Mouse (Mus musculus) cerebellum, postnatal 25 days (tissue): Measurements from ENCODE around the gene Fnbp1.
A peak's percentile ranks its signal among the peaks of the same experiment; 100 is the strongest.

Experiments used
- DNase-seq, 2 experiments: peaks; one replicate each; pipeline ENCODE4 v3.0.0; 2021; ENCODE audit warnings: mixed read lengths in 2 of 2

The Fnbp1 gene

DNA sequence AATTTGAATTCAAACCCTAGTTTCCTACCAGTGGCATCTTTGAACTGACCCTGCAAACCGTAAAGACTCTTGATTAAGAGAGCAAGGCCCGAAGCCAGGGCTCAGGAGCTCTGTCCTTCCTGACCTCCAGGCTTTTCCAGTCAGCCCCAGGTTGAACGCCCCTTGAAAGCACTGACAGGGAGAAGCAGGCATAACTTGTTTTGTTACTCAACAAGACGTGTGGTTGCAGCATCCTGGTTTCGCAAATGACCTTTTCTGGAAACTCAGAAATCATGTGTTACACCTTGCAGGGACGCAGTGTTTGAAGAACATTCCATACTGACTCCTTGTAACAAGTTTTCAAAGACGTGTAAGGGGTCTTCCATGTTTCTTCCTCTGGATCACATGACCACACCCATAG is 5.2 kb upstream of the Fnbp1 start:
- DNase-seq, result no peak

DNA sequence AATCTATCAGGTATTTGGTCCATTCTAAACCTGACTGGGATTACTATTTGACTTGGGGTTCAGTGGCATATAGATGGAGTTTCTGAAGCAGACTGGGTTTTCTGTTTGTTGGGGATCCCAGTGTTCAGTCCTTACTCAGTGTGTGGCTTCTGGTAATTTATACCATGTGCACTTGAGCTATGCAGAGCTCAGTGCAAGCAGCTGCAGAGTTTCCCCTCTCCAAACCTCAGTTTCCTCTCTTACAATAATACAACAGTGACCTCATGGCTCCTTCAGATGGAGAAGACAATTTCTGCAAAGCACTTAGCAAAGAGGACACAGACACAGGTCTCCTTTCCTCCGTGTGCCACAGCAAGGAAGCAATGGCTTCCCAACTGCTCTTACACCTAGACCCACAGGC is 3.1 kb upstream of the Fnbp1 start:
- no peak for DNase-seq

DNA sequence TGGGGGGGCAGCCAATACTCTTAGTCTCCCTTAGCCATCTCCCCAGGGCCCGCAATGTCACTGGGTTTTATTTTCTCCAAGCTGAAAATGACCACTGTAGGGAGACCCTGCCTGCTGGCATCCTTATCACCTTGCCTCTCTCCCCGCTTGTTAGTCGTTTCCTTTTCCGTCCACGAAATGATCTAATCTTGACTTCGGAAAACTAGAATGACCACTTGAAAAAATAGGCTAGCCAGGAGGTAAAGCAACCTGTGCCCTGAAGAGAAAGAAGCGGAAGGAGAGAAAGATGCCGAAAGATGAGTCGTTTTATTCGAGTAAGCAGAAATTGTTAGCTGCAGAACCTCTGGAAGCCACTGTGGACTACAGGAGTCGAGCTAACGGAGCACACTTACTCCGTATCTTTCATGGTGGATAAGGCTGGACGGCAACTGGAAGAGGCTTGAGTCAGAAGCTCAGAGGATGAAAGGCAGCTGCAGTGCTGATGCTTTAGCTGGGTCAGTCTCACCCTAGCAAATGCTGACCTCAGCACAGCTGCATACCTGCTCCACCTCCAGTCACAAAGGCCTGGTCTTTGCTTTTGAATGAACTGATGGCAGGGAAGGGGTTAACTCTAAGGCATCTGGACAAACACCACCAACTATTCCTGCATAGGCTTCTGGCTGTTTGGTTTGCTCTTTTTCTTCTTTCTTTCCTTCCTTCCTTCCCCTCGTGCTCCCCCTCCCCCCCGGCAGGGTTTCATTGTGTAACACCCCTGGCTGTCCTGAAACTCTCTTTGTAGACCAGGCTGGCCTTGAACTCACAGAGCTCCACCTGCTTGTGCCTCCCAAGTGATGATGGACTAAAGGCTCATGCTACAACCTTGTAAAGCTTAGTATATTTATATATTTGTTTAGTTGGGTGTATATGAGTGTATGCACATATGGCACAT is 2.2 kb upstream of the Fnbp1 start:
- no peak for DNase-seq

DNA sequence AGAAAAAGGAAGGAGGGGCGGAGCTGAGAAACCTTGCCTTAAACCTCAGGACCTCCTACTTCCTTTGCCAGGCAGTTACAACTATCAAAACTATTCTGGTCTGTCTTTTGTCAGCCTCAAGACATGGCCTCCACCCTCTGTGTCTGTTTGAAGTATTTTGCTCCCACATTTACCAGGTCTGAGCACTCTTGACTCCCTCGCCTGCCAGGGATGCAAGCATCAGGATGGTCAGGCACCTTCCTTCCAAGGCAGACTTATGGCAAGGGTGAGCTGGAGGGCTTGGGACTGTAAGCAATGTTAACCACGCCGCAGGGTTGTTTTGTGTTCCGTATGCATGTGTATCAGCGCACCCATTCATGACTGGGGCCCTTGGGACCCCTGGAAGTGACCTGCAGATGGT is 1.5 kb upstream of the Fnbp1 start:
- DNase-seq, result no peak

DNA sequence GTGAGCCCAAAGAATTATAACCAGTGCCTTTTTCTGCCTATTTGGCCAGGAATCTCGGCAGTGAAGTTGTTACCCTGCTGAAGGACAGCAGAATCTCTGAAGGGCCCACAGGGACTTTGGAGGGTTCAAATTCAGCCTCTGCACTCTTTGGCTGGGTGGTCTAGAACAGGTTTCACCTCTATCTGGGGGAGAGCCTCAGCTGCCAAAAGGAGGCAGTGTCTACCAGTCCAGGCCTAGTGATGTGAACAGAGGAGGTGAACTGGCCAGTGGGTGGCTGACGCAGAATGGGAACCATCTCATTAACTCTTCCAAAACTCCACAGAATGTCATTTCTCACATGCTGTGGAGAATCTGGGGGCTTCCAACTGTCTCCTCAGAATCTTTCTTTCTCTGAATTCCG is 697 bp upstream of the Fnbp1 start:
- DNase-seq, result peak in 1 of 2 experiments; percentile 24

DNA sequence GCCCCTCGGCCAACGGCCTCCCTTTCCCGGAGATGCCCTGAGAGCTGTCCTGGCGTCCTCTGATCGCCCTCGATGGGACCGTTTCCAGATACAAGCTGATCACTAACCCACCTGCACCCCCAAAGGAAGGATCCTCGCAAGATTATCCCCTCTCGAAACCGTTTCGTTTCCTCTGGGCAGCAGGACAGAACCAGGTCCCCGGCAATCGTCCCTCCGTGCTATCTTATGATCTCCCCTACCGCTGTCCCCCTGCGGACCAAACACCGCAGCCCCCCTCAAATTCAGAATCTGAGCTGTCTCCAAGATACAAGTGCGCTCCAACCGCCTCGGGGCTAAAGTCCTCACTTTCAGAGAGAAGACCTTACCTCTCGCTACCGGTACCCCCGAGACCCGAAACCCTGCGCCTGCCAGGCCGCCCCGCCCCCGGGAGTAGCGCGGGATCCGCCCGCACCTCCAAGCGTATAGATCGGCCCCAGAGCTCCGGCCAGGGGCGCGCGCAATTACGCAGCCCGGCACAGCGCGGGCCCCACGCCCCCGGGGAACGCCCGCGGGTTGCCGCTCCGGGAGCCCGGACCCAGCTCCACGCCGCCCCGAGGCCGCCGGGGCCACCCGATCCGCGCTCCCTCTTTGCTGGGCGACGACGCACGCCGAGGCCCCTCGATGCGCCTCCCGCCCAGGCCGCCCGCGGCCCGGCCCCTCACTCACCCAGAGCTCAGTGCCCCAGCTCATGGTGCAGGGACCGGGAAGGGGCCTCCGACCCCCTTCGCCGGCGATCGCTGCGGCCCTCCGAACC is 538 bp downstream of the Fnbp1 start:
- DNase-seq, result peak; percentile 74 to 75

DNA sequence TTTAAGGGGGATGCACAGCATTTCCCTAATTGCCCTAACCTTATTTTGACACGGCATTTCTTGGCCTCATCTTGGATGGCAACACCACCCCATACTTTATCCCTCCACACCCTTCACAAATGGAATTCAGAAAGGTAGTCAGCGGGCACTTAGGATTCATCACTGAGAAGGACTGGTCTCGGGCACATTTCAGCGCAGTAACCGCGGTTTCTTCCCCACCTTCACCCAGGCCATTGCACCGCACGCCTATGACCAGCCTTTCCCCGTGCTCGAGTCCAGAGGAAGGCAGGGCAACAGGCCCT is 1.1 kb downstream of the Fnbp1 start:
- DNase-seq, result no peak

DNA sequence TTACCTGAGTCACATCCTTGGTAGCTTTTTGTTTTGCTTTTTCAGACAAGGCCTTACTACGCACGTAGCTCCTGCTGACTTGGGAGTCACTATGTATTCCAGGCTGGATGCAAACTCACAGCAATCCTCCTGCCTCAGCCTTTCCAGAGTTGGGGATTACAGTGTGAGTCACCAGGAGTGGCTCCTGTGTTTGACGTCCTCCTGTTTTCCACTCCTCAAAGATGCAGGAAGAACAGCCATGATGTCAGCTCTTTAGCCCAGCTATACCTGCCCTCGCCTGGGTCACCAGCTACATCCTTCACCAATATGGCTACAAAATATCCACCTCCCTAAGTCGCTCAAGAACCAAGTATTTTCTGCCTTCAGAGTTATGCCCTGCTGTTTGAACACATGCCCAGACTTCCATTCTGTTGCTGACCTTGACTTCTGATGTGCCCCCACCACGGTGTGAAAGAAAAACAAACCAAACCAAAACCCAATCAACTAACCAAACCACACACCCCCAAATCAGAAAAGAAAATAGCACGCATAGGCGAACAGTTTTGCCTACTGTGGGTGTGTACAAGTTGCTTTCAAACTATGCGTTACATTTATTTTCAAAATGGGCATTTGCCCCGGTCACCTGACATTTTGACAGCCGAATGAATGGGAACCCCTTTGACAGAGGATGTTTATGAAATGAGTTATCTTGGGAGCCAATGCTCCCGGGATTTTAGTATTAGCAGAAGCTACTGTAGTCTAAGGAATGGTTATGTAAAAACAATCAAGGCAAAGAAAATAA is 1.6 kb downstream of the Fnbp1 start:
- peak; percentile 26 to 47 for DNase-seq

DNA sequence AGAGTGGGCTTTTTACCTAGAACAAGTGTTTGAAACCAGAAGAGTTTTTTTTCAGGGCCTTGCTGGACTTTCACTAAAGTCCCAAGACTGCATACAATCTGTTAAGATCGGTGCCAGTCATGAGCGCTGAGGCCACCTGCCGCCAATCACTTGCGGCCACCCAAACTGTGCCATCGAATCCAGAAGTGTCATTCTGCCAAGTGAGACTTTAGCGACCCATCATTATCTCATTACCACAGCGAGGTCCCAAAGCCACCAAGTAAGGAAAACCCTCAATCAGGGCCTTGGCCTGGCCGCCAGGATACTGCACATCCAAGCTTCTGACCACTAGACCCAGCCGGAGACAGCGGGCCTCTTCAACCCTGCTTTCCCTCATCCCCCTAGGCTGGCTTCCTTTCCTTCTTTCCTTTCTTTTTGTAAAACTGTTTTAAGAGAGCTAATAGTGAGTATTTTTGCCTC is 2.6 kb downstream of the Fnbp1 start:
- DNase-seq, result peak; percentile 54 to 62

DNA sequence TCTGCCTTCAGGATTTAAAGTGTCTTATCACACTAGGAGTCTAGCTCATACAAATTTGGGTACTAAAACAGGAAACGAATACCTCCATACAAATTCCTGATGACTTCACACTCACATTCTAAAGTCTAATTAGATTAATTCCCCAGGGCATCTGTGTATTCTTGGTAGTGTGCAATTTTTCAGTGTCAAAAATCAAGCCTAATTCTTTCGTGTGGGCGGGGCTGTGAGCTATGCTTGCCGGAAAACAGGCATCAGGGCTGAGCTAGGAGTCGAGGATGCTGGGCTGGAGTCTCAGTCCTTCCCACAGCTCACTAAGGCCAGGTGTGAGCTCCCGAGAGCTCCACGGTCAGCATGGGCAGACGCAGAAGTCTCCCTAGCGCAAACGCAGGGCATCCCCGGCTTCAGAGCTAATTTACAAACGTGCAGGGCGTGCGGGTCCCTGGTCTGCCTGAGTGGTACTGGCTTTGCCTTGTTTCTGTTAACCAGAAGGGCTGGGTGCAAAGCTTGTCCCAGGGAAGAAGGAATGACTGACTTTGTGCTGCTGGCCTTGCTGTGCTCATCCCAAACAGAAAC is 4.7 kb downstream of the Fnbp1 start:
- peak; percentile 35 to 44 for DNase-seq

DNA sequence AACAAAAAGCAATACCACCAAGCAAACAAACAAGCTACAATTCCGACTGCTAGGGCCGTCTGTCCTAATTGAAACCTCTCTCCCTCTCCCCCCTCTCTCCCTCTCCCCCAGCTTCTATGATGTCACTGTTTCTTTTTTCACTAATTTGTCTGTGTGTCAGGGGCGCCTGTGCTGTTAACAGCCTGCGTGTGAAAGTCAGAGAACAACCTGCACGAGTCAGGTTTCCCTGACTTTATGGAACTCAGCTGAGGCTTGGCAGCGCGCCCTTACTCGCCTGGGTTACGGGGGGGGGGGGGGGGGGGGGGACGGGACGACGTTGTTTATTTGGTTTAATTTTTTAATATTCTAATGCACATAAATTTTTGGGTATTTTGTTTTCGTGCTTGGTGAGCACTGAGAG is 5.5 kb downstream of the Fnbp1 start:
- DNase-seq, result peak; percentile 29 to 65

DNA sequence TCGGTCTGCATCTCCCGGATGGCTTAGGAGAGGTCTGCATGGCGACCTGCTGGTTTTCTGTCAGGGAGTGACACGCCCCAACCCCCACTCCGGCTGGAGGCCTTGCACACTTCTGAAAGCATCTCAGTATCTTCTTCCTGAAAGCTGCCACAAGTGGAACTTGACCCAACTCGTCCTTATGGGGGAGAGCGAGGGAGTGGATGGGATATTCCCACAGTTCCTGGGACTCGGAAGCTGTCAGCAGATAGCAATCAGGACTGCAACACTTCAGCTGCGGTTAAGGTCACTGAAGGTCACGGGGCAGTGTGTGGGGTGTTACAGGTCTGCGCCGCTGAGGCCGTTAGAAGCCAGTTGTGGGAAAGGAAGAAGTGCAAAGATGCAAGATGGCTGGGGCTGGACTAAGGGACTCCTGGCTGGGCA is 6.3 kb downstream of the Fnbp1 start:
- peak; percentile 51 to 62 for DNase-seq

DNA sequence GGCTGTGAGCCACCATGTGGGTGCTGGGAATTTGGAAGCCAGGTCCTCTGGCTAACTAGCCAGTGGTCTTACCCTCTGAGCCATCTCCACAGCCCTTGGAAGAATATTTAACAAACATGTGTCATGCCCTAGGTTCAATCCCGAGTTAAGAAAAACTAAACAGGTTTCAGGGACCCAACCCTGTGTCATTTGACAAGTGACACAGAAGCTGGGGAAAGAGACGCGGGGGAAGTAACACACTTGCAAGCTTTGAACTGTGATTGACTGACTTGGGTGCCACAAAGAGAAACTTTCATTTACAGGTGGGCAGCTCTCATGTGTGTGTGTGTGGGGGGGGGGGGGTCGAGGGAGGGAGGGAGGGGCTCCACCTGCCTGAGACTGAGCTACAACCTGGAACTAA is 7.8 kb downstream of the Fnbp1 start:
- DNase-seq, result peak in 1 of 2 experiments; percentile 14

DNA sequence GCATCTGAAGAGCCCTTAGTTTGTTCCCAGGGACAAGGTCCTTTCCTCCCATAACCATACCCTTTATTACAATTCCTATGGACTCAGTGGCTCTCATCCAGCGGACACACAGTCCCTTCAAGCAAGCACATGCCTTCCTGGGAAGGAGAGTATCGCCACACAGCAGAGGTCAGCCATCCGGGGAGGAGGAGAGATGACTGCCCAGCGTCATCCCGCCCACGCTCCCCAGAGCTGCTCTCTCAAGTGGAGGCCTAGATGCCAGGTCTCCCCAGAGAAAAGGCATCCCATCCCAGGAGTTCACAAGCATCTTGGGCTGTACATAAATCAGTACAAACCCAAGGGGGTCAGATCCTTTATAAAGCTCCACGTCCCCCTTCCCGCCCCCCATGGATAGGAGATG is 9.1 kb downstream of the Fnbp1 start:
- peak; percentile 65 to 73 for DNase-seq

DNA sequence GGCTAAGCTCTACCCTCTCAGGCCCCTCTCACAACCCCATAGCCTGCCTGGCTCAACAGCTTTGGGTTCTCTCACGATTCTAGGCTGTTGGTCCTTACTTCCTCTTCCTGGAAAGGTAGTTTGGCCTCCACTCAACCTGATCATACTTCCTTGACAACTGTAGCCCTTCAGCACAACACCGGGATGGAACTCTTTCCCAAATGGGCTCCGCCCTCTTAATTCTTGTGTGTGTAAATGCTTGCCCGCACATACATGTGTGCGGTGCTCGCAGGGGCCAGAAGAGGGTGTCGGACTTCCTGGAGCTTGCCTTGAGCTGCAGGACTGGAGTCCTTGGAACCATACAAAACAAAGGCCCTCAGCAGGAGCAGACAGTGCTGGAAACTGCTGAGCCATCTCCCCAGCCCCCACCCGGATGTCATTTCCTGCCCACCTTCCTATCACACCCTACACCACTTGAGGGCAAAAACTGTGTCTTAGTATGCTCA is 11.0 kb downstream of the Fnbp1 start:
- peak in 1 of 2 experiments; percentile 34 for DNase-seq

DNA sequence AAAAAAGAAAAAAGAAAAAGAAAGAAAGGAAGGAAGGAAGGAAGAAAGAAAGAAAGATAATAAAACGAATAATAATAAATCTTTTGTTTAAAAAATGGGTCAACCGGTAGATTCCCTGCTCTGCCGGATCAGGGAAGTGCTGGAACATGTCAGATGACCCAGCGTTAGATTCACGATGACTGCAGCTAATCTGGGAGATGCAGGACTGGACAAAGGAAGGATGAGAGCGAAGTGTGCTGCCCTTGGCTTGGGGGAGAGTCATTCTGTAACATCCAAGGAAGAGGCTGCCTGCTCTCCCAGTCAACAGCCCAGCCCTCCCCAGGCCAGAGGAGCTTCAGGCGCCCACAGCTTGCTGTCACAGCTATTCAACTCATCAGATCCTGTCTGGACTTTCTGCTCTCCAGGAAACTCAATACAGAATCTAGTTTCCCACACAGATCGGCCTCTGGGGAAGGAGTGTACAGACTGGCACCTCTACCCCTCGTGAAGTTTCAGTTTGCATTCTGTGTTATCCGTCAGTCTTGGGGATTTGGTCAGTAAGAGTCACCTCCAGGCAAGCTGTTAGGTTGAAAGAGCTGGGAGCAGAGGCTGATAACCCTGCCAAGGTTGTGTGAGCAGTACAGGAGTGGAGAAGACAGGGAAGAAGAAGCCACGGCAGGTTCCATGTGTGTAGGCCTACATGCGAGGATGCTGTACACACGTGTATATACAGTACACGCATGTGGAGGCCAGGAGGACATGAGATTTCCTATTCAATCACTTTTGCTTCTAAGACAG is 11.9 kb downstream of the Fnbp1 start:
- DNase-seq, result peak; percentile 34

DNA sequence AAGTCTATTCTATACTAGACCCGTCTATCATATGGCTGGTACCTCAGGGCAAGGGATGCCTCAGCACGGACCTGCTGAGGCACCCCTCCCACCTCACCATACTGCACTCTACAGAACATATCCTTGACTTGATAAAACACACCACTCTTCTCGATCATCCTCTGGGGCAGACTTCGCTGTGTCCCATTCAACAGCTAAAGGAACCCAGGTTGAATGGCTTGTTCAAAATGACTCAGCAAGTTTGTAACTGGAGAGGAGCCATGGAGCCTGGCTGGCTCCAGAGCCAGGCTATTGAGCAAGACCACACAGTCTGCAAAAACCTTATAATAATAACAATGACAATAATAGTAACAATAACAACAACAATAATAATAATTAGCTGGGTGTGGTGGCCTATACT is 13.9 kb downstream of the Fnbp1 start:
- peak in 1 of 2 experiments; percentile 49 for DNase-seq

DNA sequence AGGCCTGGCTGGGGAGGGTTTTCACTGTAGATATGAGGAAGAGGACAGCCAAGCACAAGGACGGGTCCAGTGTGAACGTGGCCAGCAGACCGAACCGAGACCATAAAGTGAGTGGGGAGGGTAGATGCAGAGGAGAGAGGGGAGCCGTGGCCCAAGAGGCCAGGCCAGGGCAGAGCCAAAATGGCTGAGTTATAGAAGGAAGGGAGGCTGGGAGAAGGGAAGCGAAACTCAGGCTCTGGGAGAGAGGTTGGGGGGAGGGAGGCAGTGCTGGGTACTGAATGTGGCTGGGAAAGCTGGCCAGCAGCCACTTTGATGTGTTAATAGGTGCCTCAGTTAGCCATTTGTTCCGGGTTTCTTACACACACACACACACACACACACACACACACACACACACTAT is 14.6 kb downstream of the Fnbp1 start:
- peak in 1 of 2 experiments; percentile 39 for DNase-seq

DNA sequence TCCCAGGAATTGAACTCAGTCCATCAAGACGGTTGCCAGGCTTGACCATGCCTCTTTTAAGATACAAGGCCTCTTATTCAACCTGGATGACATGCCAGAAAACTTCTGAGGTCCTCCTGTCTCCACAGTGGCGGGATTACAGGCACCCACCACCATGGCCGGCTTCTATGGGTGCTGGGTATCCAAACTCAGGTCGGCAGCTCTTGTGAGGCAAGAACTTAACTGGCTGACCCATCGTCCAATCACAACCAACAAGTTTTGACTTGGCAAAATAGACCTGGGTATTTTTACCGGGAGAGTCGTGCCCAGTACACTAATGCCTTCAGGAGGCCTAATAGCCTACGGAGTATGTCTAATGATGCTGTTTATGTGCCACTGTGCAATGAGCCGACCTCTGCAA is 15.8 kb downstream of the Fnbp1 start:
- DNase-seq, result peak in 1 of 2 experiments; percentile 9

DNA sequence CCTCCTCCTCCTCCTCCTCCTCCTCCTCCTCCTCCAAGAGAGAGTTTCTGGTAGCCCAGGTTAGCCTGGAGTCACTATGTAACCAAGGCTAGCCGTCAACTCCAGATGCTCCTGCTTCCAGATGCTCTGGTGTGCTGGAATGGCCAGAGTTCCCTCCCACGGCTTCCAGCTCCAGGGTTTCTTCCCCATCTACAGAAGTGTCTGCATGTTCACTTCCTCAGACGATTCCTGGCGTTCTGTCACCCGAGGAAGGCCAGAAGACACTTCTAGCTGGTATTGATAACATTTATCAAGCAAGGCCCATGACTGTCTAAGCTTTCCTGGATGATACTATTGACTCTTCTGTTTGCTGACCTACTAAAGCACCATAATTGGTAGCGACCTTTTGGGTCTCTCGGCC is 16.7 kb downstream of the Fnbp1 start:
- DNase-seq, result no peak

DNA sequence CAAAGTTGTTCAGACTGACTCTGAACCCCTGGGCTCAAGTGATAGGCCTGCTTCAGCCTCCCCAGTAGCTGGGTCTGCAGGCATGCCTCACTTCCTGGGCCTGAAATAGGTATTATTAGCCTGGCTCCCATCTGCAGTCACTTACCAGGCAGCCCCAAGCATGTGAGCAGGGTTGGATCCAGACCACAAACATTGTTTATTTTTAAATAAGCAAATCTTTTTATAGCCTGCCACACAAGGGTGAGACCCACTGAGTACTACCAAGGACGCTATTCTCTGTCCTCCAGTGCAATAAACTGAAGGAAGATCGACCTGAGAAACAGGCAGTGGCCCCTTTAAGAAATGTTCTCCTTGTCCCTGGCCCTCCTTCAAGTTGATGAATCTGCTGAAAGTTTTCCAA is 17.1 kb downstream of the Fnbp1 start:
- no peak for DNase-seq

DNA sequence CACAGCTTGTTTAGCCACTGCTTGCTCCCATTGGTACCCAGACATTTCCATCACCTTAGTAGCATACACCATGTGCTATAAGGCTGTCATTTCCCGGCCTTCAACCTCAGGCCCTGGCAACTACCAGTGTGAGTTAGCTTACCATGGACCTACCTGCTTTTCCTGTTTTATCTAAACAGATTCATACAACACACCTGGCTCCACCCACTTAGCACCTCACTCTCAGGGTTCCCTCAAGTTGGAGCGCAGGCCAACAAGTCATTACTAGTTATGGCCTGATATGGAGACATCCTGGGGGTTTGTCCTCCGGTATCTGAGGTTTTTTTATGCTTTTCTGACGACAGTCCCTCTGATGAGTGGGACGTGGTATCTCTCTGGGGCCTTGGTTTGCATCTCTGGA is 18.3 kb downstream of the Fnbp1 start:
- no peak for DNase-seq
